Mouse (Mus musculus) T-cell, adult 2 months (primary cell): ENCODE data around the gene Srr.

ENCODE experiments used
- DNase-seq: peaks from one replicate; pipeline ENCODE4 v3.0.0; 2022; ENCODE audit warnings: low spot score

Srr gene

DNA sequence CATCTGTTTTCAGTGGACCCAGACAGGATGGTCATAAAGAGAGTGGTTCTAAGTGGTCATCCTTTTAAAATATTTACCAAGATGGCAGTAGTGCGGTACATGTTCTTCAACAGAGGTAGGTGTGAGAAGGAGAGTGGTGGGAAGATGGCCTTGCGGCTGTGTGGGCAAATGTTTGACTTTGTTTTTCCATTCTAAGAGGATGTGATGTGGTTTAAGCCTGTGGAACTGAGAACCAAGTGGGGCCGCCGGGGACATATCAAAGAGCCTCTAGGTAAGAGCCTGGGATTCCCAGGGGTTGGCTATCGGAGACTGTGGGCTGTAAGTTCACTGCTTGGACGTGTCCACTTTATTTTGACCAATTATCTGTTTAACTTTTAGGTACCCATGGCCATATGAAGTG lies 17.9 kb downstream of the Srr start:
- no peak for DNase-seq

DNA sequence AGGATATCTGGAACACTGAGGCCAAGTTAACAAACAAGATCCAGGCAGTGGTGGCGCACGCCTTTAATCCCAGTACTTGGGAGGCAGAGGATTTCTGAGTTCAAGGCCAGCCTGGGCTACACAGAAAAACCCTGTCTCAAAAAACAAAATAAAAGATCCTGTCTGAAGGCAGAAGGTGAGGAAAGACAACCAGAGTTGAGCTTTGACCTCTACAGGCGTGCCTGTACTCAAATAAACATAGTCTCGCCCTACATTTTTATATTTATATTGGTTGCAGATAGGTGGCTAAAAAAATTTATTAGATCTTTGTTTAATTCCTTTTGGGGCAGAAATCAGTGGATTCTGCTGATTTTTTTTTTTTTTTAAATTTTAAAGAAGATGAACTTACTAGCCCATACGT lies 23.3 kb downstream of the Srr start:
- DNase-seq, result no peak

DNA sequence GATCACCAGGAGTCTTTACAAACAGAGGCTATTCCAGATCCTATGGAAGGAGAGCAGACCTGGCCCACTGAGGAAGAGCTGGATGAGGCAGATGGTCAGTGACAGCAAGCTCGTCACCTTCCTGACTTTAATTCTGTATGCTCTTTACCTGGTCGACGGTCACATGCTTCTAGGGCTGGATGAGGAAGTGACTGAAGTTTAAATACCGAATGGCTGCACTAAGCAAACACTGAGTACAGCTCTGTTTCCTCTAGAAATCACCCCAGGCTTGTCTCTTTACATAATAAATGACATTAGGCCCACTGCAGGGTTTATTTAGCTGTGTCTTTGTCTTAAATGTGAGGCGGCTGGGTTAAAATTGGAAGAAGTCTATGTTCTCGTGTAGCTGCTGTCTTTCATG lies 24.2 kb downstream of the Srr start:
- DNase-seq, result no peak

DNA sequence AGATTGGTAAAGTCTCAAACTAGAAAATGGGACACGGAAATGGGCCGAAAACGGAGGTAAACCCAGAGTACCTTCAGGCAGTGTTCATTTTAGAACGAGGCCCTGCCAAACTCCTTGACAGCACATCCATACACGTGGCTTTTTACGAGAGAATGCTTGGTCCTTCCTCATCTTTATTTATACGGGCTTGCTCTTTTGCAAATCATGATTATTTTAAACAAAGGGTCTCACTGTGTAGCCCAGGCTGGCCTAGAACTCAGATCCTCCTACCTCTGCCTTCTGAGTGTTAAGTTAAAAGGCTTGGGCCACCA lies 27.3 kb downstream of the Srr start:
- DNase-seq, result no peak

DNA sequence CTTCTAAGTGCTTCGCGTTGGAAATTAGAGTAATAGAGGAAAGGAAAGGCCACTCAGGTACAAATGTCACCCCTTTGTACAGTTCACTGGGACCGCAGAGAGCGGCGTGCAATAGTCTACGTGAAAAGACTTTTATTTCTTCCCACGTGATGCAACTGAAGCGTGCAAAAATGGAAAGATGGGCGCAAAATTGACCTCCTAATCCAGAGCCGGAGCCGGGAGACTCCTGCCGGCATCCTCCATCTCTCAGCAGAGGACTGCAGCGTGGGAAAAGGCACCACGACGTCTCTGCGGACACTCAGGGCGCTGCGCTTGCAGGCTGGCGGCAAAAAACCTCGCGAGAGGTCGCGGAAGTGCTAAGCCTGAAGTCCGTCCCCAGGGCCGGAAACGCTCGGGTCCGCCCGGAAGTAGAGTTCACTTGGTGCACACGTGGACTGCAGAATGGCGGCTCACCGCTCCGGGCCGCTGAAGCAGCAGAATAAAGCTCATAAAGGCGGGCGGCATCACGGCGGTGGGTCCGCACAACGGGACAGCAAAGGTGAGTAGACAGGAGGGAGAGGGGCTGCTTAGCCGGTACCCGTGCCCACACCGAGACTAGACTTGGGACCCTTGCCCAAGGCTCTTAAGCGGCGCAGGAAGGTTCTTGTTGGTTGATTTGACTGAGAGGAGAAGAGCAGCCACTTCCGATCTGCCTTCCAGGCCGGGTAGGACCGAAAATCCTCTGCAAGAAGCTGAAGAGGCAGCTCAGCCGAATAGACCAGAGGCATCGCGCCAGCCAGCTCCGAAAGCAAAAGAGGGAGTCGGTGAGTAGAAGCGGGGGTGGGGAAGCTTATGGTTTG lies 27.9 kb downstream of the Srr start, which contains the start of gene Tsr1:
Gene Tsr1 (plus strand): TSS at position 394 of the 839 bp plus-strand sequence.
- peak; percentile 89 for DNase-seq

DNA sequence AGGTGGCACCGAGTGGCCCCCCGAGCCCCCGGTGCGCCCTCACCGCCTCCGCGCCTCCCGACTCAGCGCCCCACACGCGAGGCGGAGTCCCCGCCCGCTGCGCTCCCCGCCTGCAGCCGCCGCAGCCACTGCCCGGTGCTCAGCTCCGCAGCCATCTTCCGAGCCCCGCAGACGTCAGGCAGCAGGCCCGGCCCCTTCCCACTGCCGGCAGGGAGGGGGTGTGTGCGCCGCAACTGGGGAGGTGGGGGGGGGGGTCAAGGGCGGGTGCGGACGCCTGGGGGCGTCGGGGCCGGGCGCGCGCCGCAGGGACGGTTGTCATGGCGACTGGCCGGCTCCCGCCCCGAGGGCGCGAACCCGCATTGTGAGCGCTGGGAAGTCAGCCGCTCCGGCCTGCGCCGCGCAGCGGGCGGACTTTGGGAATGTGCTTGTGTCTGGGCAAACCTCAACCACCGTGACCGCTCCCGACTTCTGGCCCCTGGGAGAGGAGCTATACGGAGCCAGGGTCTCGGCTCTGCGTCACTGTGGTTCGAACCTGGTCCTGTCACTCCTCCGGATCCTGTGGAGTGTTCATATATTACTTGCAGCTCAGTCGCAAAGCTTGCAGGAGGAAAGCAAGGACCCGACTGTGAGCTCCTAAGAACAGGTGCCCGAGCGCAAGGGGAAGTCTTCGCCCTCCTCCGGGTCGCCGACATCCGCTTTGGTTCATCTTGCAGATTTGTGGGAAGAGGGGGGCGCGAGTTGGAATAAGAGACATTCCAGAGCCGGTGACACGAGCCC lies 28.7 kb downstream of the Srr start, which contains the start of gene Sgsm2:
Gene Sgsm2 (minus strand): TSS at position 160 of the 777 bp plus-strand sequence.
- DNase-seq, result peak; percentile 51

DNA sequence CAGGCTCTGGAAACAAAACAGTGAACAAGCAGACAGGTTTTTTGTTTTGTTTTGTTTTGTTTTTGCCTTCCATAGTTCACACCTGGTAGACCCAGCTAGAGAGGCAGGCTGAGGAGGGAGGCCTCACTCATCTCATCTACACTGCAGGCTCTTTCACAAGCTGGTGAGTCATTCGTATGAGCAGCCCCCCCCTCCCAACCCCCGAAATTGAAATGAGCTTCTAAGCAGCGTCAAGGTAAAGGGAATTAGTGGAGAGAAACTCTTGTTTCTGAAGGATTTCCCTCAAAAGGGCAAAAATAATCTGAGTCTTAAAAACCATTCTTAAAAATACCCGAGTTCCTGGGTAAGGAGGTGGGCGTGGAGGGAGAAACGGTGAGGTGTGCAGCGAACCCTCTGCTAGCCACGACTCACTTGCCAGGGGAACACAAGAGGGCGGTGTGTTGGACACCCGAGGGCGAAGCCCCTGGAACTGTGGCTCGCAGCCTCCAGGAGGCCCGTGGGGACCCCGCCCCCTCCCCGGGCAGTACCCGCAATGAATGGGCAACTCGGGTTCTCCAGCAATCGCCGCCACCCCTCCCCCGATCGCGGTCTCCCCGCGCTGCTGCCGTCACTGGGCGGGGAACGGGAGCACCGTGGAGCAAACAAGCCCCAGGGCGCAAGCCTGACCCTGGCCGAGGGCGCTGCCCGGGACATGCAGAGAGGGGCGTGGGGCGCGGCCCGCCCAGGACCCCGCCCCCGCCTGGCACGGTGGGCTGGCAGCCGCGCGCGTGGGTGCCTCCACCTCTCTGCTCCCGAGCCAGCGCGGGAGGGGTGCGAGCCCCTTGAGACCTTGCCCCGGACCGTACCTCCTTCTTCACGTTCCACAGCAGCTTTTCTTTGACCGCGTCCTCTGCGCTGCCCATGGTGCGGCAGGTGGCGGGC lies 29.5 kb downstream of the Srr start:
- DNase-seq, result peak; percentile 50

DNA sequence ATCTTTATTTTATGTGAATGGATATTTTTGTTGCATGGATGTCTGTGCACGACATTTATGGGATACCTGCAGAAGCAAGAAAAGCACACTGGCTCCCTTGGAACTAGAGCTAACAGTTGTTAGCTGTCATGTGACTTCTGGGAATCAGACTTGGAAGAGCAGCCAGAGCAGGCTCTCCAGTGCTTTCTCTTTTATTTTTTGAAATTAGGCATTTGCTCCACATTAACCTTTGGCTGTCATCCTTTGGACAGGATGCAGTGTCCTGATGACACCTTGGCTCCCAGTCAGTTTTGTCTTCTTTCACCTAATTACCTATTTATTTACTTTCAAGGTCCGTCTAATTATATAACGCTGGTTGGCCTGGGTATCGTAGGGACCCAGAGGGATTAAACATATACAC lies 31.1 kb downstream of the Srr start:
- no peak for DNase-seq

DNA sequence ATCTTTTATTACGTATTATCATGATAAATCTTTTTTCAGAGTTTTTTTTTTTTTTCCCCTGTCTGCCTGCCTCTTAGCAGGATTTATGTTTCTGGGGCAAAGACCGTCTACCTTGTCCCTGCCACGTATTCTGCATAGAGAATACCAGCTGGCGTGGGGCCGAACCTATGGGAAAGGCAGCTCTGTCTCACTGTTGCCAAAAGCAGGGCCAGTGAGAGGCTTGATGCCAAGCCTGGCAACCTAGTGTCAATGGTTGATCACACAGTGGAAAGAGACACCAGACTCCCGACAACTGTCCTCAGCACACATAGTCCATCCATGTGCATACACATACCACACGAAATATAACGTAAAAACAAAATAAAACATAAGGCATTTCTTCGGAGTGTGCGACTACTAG lies 42.6 kb downstream of the Srr start:
- no peak for DNase-seq

DNA sequence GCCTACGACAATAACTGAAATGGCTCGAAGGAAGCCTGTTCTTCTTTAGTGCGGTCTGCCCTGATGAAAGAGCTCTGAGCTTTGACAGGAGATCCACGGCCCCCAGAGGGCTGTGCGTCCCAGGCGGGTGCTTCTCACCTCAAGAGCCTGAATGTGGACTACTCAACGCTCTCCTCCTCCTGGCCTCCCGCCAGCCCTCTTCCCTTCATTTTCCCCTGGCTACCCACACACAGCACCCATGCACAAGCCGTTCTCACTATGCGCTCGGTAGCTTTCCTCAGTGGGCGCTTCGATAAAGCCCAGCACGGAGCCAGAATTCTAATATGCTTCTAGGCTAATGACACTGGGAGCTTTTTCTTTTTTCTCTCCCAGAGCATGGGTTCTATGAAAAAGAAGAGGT lies 43.8 kb downstream of the Srr start:
- DNase-seq, result no peak

DNA sequence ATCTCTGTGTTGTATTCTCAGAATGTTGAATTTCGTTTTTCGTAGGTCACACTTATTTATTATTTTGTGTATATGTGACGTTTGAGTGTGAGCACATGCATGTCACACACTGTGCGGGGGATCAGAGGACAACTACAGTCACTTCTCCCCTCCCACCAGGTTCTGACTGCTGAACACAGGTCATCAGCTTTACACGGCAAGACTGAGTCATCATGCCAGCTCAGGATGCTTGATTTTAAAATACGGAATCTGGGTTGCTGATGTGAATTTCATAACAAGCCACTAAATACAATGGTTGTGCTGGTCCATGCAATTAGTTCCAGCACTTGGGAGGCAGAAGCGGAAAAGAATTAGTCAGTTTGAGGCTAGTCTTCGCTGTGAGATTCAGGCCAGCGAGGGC lies 44.7 kb downstream of the Srr start:
- no peak for DNase-seq

DNA sequence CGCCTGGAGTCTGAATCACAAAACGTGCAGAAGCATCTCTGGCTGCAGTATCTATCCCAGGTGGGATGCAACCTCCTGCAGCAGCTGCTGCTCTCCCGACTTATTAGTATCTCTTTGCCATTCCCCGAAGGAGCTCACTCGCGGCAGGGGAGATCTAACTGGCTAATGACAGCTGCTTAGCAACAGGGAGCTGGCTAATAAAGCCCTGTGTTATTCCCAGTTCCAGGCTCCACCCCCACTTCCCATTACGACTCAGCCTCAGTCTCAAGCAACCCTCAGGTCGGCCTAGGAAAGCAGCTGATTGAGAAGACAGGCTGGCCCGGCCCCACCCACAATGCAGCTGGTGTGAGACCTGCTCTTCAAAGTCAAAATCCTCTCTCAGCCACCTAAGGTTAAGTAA lies 48.9 kb downstream of the Srr start:
- no peak for DNase-seq

DNA sequence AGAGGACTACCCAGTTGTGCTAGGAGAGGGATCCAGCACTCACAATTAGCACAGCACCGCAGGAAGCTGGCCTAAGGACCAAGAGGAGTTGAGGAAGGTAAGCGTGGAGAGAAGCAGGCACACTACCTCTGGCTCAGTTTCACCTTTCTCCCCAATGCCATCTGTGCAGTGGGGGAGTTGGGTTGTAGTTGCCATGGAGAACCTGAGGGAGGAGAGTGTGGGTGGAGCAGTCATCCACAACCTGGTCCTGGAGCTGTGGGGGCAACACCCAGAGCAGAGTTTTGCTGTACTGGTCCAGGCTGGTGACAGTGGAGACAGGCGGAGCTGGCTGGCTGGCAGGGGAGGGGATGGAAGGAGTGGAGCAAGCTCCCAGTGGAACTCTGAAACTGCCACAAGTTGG lies 51.1 kb downstream of the Srr start:
- DNase-seq, result no peak

DNA sequence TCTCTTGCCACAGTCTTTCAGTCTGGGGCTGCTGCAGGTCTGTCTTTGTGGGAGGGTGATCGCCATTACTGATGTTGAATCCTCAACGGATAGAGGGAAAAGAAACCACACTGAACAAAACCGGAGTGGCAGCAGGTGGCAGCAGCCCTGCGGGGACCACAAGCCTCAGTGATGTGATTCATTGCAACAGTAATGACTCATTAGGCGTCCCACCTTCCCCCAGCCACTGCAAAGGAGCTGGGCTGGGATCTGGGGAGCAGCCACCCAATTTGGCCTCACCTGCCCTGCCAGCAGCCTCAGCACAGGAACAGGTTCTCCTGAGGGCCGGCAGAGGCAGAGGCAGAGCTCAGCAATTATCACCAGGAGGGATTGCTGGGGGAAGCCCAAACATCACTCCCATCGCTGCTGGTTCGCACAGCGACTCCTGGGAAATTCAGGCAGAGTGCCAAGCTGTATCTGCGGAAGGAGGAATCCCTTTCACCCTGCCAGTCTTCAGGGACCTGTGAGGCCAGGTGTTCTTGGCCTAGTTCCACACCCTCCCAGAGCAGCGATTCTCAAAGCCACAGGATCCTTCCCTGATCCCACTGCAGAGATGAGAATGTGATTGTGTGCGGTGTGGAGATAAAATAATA lies 54.6 kb downstream of the Srr start:
- DNase-seq, result no peak

DNA sequence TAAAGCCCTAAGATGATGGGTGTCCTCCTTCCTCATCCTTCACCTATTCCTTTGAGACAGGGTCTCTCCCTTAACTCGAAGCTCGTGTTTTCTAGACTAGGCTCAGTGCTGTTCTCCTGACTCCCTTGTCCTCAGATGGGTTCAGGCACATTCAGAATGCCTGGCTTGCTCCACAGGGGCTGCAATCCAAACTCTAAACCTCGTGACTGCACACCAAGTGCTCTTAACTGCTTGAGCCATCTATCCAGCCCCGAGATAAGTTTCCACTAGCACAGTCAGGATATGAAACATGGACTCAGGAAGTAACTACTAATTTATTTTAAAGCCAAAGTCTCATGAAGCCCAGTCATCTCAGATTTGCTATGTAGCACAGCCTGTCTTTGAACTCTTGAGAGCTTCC lies 55.2 kb downstream of the Srr start:
- no peak for DNase-seq

DNA sequence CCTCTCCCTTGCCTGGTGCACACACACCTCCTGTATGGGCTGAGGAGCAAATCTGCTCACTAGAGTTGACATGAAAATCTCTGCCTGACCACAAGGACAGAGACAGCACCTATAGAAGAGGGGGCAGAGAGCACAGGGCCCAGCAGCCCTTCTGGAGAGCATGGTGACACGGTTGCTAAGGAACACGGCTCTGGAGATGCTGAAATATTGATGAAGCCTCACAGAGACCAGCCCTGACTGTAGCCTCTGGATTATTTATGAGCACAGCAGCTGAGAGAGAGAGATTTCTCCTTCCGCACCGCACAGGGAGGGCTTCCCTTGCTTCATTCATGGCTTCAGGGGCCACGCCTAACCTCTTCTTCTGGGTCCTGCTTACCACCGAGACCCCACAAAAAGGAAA lies 56.1 kb downstream of the Srr start:
- DNase-seq, result no peak

DNA sequence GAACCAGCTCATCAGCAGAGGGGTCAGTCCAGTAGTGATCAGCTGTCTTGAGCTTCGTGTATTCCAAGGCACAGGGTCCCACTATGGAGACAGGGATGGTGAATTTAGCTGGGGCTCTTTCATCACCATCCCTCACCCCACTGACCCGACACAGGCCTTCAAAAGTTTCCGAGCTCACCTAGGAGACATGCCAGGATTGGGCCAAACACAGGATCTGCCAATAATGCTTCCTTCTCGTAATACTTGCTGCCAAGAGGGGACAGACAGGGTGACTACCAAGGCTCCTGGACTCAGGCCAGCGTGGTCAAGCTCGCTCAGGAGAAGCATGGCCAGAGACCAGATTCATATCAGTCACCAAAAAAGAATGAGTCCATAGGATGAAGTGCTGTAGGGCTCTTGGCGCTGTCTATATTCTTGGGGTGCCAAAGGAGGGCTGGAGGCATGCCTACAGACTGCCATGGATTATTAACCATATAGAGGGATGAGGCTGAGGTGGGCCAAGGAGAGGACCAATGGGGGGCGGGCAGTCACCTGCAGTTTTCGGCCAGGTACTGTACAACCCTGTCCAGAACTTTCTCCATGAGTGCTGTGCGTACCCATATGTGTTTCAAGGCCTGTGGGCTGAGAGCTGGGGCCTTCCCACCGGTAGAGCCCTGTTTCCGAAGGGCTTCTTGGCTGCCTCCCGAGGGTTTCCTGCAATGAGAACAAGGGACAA lies 57.5 kb downstream of the Srr start:
- DNase-seq, result no peak

DNA sequence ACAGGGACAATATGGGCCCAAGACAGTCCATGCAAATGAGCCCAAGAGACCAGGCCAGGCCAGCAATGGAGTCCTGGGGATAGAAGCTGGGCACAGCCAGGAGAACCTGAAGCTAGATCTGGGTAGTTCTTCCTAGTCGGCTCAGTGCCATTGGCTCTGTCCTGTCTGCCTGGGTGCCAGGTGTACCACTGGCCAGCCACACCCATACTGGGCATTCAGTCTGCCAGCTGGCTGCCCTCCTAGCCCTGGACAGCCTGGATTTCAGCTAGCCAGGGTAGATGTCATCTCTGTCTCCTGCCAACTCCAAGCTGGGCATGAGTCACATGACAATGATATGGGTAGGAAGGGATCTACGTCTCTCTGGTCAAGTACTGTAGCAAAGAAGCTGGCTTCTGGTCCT lies 58.6 kb downstream of the Srr start:
- DNase-seq, result no peak

DNA sequence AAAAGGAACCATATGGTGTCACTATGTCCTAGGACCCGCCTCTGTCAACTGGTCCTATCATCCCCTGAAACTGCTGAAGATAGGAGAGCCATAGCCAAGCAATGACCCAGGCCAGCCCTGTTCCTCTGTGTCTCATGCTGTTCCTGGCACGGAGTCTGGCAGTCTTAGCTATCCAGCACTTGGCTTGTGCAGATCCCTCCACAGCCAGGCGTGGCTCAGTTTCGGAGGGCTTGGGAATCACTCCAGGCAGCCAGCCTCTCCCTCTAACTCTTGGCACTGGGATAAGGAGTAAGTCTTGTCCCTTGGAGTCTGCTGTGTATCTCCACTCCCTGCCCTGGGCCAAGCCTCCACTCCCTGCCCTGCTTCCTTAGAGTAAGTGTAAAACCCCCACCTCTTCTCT lies 59.1 kb downstream of the Srr start:
- no peak for DNase-seq

DNA sequence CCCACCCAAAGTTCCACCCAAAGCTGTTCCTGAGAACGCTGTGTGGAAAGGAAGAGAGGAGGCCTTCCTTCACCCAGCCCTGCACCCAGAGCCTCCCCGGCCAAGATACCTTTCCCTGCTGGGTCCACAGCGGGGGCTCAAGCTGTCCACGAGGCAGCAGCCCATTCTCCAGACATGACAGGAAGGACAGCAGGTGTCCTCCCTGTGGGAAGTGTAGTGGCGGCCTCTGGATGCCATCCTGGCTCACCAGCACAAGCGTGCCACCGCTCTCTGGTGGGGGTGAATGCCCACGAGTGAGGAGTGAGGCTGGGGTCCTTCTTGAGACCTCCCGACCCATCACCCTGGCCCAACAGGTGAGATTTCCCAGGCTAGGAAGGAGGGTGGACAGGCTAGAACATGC lies 60.5 kb downstream of the Srr start:
- DNase-seq, result no peak

DNA sequence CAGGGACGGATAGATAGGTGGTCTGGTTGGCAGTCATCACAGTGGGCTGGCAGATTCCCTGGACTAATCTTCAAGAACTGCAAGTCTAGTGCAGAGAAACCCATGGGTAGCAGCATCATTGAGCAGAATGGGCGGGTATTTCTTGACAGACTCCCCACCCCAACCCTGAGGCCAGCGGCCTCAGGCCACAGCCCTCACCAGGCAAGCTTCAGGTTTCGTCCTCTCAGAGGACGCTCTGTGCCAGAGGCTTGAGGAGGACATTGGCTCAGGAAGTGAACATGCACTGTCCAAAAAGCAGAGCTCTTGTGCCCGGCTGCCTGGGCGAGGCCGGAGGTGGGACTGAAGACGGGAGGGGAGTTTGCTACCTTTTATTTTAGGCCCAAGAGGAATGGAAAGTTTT lies 61.3 kb downstream of the Srr start:
- no peak for DNase-seq
